Mouse (Mus musculus) testis, adult 2 months (tissue): ENCODE results near the gene Nfkb1. TPM values are rescaled to one million over a fixed set of nuclear protein-coding genes. Genes with fewer than 3 reads are reported as not detected.

Experiments
- H3K27ac ChIP-seq: fragments of 200-500 bp; 2 replicates; pipeline ENCODE4 v1.5.1; 2012; ENCODE audit warnings: low read depth, low read length; ENCODE audit not compliant: control insufficient read depth, insufficient read depth
- H3K27me3 ChIP-seq: fragments of 200-500 bp; 2 replicates; pipeline ENCODE4 v1.6.1; 2012; ENCODE audit warnings: mild to moderate bottlenecking, low read length, moderate library complexity; ENCODE audit not compliant: control insufficient read depth, insufficient read depth
- H3K36me3 ChIP-seq: fragments of 200-500 bp; 2 replicates; pipeline ENCODE4 v1.6.1; 2012; ENCODE audit warnings: mild to moderate bottlenecking, low read length; ENCODE audit not compliant: control insufficient read depth, insufficient read depth
- H3K4me1 ChIP-seq: fragments of 200-500 bp; 2 replicates; pipeline ENCODE4 v1.6.1; 2012; ENCODE audit warnings: low read length; ENCODE audit not compliant: control insufficient read depth, insufficient read depth
- H3K4me3 ChIP-seq: fragments of 200-500 bp; 2 replicates; pipeline ENCODE4 v1.5.1; 2012; ENCODE audit warnings: low read depth, mild to moderate bottlenecking, low read length, moderate library complexity, mixed read lengths; ENCODE audit not compliant: control insufficient read depth
- CTCF ChIP-seq: fragments of 200-500 bp; IDR thresholded peaks from 2 replicates; pipeline ENCODE4 v1.5.1; 2012; ENCODE audit warnings: low read depth, mild to moderate bottlenecking, inconsistent platforms, low read length, moderate library complexity; ENCODE audit not compliant: control insufficient read depth, insufficient read depth, insufficient replicate concordance
- POLR2A ChIP-seq: fragments of 200-500 bp; IDR thresholded peaks from 2 replicates; pipeline ENCODE4 v1.6.1; 2012; ENCODE audit warnings: low read depth, mild to moderate bottlenecking, inconsistent platforms, low read length, moderate library complexity; ENCODE audit not compliant: control insufficient read depth
- polyA plus RNA-seq: library from polyadenylated mRNA; depleted of rRNA; stranded (reverse); fragments of >200 nt; gene quantifications from 2 replicates; pipeline ENCODE4 v1.2.3, GENCODE M21; 2012

Gene Nfkb1
- polyA plus RNA-seq, 1 experiment = 13.4 TPM

DNA sequence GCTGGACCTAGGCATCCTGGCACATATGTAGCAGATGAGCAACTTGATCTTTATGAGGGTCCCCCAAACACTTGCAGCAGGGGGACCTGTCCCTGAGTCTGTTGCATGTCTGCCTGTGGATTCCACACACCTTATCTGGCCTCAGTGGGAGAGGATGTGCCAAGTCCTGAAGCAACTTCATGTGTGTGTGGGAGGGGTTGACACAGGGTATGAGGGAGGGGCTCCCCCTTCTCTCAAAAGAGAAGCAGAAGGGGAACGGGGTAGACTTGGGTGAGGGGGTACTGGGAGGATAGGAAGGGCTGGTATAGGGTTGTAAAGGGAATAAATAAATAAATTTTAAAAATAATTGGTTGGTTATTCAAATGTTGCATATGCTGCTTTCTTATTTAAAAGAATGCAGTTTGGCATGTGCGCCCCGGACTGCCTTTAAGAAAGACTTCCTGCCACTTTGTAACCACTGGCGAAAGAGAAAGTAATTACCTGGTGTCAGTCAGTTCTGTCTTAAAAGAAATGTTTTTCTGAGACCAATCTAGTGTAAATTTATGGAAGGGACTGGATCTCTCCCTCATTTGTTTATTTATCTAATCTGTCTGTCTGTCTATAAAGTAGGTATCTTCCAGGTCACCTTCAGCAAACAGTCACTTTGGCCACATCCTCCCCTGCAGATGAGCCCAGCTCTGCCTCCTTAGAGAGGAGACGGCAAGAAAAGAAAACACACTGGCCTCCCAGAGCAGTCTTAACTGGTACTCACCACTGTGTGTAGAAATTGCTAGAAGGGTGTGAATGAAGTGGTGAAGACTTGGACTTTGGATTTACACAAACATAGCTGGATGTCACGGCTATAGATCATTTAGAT lies 27.2 kb upstream of the Nfkb1 start:
- Histone ChIP-seq H3K4me1 (no peaks in the 10 kb centered on the region), H3K4me3 (no peak overlapping the region), H3K36me3 (no peaks in the 10 kb centered on the region), H3K27ac (no peak overlapping the region), H3K27me3 (no peaks in the 10 kb centered on the region)
- no peak for TF ChIP-seq POLR2A
- no peak for TF ChIP-seq CTCF

DNA sequence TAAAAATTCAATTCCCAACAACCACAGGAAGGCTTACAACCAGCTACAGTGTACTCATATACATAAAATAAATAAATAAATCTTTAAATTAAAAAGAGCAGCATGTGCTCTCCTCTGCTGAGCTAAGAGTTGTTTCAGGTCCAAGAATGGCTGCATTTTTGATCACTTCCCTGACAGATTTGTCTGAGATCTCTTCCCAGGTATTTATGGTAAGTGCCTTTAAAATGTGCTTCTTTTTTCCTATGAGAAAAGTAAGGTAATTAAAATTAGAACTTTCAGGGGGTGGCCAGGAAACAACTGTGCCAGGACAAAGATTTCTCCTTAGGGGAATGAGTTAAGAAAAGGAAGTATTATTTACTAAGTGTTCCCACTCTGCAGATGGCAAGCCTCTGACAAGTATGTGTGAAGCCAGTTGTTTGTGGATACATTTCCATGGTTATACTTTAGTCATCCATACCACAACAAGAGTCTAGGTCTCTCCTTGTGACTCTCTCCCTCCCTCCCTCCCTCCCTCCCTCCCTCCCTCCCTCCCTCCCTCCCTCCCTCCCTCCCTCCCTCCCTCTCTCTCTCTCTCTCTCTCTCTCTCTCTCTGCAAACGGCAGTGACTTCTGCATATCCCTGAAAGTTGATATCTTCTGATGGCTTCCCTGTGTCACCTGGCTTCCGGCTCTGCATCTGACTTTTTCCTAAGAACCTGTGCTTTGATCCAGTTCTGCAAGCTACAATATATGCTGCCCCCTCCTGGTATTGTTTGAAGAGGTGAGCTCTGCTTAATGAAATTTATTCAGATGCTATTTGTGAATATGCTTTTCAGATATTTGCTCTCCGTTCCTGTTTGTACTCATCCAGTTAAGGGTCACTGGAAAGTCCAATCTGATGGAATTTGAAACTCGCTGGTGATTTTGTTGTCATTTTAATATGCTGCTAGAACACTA lies 21.9 kb upstream of the Nfkb1 start:
- no peak overlapping the region for H3K4me3 ChIP-seq
- no peak overlapping the region for H3K27ac ChIP-seq
- H3K36me3 ChIP-seq = no peaks in the 10 kb centered on the region
- H3K4me1 ChIP-seq = no peaks in the 10 kb centered on the region
- TF ChIP-seq CTCF (no peak), POLR2A (no peak)
- H3K27me3 ChIP-seq = no peaks in the 10 kb centered on the region

- H3K4me3 ChIP-seq = no peak overlapping the region
- TF ChIP-seq POLR2A (no peak), CTCF (no peak)
These were observed 20.3 kb upstream of the Nfkb1 start for GRCm38 (mm10) chr3:135711613-135712012.

GRCm38 (mm10) chr3:135711040-135711570 lies 19.8 kb upstream of the Nfkb1 start:
- Histone ChIP-seq H3K4me1 (no peaks in the 10 kb centered on the region), H3K4me3 (no peak overlapping the region), H3K36me3 (no peaks in the 10 kb centered on the region), H3K27me3 (no peaks in the 10 kb centered on the region), H3K27ac (no peak overlapping the region)
- no peak for TF ChIP-seq POLR2A
- TF ChIP-seq CTCF = no peak

More at GRCm38 (mm10) chr3:135711613-135712012, 20.3 kb upstream of the Nfkb1 start:
- Histone ChIP-seq H3K36me3 (no peaks in the 10 kb centered on the region), H3K27ac (no peak overlapping the region), H3K4me1 (no peaks in the 10 kb centered on the region), H3K27me3 (no peaks in the 10 kb centered on the region)

DNA sequence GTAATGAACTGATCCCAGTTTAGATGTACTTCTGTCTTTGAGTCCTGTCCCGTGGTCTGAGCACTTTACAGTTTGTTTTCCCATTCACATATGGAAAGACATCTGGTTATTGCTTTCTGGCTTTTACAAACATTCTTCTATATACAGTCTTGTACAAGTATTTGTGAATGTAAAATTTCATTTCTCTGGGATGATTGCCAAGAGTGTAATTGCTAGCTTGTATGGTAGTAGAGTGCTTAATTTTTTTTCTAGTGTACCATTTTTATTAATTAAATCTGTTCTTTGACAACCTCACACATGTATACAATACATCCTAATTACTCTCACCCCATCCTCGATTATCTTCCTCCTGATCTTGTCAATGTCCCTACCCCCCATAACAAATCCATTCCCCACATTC lies 12.0 kb upstream of the Nfkb1 start:
- TF ChIP-seq CTCF = no peak
- no peak overlapping the region for H3K4me3 ChIP-seq
- H3K4me1 ChIP-seq = no peaks in the 10 kb centered on the region
- H3K27ac ChIP-seq = no peak overlapping the region
- H3K27me3 ChIP-seq = no peaks in the 10 kb centered on the region
- H3K36me3 ChIP-seq = no peaks in the 10 kb centered on the region

DNA sequence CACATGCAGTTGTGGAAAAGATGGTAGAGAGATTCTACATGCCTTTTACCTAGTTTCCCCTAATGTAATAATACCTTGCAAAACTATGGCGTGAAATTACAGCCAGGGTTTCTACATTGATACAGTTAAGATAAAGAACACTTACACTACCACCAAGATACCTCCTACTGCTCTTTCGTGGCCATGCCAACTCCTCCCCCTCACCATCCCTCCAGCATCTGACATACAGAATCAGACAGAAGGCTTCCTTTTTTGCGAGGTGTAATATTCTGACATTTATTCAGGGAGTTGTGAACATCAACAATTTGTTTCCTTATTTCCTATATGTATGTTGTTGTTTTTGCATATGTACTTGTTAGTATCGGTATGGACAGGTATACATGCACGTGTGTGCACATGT lies 11.3 kb upstream of the Nfkb1 start:
- no peaks in the 10 kb centered on the region for H3K27me3 ChIP-seq
- no peak overlapping the region for H3K27ac ChIP-seq
- no peak for TF ChIP-seq POLR2A
- TF ChIP-seq CTCF = no peak

More for the DNA sequence above, 11.3 kb upstream of the Nfkb1 start:
- no peak overlapping the region for H3K4me3 ChIP-seq
- H3K36me3 ChIP-seq = no peaks in the 10 kb centered on the region
- no peaks in the 10 kb centered on the region for H3K4me1 ChIP-seq
